Mouse (Mus musculus) CD4-positive, CD25-positive, alpha-beta regulatory T cell, adult 4 months (primary cell): ENCODE results near the gene Lias. TPM values are rescaled to one million over a fixed set of nuclear protein-coding genes. Genes with fewer than 3 reads are reported as not detected.
A peak's percentile ranks its signal among the peaks of the same experiment; 100 is the strongest.

Experiments
- ATAC-seq: one replicate; pipeline ENCODE4 v1.8.0; 2017
- polyA plus RNA-seq, 2 experiments: library from polyadenylated mRNA; unstranded; fragments of 100-300 nt; shearing (Covaris generic); gene quantifications; one replicate each; pipeline ENCODE4 v1.2.1; 2017

Lias gene
- 10 to 100 TPM; 31.6 to 44.7 TPM for polyA plus RNA-seq

DNA sequence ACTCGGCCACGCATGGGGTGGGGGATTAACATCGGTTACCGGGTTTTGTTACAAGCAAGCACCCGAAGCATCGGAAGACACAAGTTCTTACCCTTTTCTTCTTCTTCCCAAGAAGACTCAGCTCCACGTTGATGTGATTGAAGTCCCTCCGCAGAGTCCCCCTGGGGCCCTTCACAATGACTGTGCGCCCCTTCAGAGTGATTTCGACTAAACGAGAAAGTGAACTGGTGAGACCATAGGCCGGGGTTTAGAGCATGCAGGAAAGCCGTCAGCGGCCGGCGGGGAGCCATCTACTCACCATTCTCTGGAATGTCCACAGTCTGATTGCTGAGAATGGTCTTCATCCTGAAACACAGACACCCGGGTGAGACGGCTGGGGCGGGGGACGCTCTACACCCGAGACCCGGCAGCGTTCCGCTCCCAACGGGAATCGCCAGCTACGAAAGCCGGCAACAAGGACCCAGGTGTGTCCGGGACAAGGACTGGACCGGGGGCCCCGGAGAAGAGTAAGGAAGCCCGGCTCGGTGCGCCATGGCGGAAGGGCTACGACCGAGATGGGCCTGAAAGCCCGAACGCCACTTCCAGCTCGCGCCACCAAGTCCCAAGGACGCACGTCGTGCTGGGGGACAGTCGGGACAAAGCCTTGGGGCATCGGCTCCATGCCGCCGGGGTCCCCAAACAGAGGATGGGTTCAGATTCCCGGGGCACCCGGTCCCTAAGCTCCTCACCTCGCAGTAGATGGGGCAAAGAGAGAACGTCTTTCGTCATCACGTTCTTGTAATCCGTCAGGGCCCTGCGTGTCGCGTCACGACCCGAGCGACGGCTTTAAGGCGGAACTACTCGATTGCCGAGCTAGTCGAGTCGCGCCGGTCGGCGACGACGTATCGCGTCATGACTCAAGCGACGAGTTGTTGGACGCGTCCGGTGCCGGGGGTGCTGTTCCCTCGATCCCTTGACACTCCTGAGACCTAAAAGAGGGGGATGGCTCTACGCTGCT lies at the start of gene Lias, which contains the start of gene Rpl9:
Gene Lias (plus strand): TSS at position 850 of the 997 bp plus-strand sequence.
Gene Rpl9 (minus strand): TSS at position 797 of the 997 bp plus-strand sequence.
- ATAC-seq, result peak; percentile 95

GRCm38 (mm10) chr5:65348168-65348567 lies 43.1 kb upstream of the Lias start, which contains the start of gene Klb:
Klb (plus strand) TSS chr5:65348314.
- no peak for ATAC-seq

DNA sequence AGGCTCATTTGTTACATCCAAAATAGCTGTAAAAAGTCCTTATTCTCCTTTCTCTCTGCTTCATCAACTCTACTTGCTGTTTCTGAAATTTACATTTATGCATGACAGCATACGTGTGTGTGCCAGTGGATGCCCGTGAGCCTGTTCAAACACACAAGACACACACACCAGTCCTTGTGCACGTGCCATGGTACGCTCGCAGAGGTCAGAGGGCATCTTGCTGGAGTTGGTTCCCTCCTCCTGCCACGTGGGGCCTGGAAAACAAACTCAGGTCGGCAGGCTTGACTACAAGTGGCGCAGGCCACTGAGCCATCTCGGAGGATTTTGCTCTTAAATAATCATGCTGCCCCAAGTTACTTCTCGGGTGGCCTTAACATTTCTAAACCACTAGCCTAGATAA lies 40.8 kb upstream of the Lias start:
- no peak for ATAC-seq

DNA sequence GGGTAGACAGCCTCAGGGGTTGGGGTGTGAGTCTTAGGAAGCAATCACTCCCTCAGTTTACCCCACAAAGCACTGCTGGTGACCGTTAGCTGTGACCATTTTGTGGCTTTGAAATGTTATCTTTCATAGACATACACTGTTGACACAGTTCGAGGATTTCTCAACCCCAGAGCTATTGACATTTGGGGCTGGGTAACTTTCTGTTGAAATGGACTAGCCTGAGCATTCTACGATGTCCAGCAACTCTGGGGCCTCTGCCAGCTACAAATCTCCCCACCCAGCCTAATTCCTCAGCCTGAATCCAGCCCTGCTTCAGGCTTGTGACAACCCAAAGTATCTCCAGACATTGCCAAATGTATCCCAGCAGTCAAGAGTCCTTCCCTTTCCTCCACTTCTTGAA lies 37.2 kb upstream of the Lias start:
- no peak for ATAC-seq

GRCm38 (mm10) chr5:65354985-65355384 lies 36.3 kb upstream of the Lias start:
- ATAC-seq, result no peak

DNA sequence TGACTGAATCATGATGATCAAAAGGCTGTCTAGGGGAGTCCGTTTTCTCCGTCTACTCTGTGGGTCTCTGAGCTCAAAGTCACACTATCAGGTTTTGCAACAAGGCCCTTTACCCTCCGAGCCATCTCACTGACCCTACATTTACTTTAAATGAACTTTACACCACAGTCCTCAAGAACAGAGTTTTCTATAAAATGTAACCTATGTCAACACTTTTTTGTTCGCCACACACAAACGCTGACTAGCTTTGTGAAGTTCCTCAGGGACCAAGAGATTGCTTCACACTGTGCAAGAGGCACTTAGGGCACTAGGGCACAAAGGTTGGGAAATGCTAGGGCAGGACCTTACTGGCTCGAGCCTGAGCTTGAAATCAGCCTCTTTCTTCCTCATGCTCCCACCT lies 34.4 kb upstream of the Lias start:
- no peak for ATAC-seq

- ATAC-seq, result no peak
These were observed 33.5 kb upstream of the Lias start for GRCm38 (mm10) chr5:65357771-65358170.

DNA sequence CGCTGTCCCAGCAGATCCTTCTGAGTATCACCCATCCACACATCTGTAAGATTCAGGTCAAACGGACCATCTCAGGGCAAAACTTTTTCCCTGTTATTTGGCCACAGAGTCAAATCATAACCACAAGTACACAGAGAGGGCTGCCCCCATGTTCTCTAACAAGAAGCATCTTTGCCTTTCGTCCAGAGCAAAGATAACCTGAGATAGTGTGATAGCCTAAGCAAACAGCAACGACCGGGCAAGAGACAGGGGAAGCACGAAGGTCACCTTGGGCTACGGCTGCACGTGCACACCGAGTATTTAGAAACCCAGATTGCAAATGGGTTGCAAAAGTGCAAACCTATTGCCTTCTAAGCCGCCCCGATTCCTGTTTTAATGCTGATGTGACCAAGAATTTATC lies 23.5 kb upstream of the Lias start:
- no peak for ATAC-seq

DNA sequence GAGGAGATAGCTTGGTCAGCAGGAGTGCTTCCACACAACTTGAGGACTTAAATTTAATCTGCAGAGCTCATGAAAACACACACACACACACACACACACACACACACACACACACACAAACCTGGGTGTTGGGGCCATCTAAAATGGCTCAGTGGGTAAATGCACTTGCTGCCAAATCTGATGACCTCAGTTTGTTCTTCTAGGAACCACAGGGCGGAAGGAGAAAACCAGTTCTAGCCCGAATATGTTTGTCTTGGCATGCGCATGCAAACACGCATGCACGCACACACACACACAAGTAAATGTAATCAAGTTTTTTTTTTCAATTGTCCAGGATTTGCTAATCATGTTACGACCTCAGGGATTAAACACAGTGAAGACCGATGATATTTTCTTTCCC lies 19.7 kb upstream of the Lias start:
- no peak for ATAC-seq

GRCm38 (mm10) chr5:65374746-65375145 lies 16.6 kb upstream of the Lias start:
- ATAC-seq, result no peak

- ATAC-seq, result no peak
These were observed 5.6 kb upstream of the Lias start for GRCm38 (mm10) chr5:65385704-65386103.

DNA sequence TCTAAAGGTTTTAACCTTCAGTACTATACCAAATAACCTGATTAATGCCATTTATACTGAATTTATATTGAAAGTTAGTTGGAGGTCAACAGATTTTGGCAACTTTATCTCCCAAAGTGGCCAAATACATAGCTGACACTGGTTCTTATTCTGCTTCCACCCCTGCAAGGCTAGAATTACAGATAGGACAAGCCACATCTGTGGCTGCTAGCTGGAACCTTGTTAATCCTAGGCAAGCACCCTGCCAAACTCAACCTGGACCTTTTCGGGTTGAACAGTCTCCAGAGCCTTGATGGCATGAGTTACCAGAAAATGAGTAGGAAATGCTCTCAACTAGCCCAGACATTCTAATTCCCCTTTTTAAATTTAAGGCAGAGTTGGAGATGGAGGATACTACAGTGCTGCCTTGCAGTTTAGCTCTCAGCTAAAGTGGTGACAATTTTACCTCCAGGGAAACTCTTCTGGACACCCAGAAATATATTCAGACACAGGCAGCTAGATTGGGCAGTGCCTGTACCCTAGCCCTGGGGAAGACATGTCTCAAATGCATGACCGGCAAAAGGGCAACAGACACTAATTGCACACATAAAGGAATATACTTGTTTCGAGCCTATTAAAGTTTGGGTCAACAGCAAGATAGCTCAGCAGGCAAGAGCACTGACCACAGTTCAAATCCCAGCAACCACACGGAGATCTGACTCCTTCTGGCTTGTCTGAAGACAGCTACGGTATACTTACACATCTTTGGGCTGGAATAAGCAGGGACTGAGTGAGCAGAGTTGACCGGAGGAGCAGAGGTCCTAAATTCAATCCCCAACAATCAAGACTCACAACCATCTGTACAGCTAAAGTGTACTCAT lies 4.1 kb upstream of the Lias start:
- no peak for ATAC-seq

DNA sequence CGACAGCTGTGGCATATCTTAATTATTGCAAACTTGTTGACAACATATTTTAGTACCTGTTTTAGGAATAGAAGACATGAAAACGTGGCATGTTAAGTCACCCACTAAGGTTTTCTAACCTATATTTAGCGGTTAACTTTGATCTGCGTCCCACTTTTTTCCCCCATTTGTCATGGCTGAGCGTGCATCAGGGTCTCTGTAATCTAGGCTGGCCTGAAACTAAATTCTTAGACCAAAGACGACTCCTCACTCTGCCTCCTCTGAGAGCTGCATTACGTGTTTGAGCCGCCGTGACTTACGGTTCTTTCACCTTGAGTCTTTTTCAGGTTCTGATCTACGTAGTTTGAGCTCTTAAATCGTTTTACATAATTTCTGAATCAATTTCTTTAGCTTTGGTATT lies 456 bp downstream of the Lias start:
- peak; percentile 25 for ATAC-seq

- no peak for ATAC-seq
These were observed 3.1 kb downstream of the Lias start for GRCm38 (mm10) chr5:65394425-65394824.

DNA sequence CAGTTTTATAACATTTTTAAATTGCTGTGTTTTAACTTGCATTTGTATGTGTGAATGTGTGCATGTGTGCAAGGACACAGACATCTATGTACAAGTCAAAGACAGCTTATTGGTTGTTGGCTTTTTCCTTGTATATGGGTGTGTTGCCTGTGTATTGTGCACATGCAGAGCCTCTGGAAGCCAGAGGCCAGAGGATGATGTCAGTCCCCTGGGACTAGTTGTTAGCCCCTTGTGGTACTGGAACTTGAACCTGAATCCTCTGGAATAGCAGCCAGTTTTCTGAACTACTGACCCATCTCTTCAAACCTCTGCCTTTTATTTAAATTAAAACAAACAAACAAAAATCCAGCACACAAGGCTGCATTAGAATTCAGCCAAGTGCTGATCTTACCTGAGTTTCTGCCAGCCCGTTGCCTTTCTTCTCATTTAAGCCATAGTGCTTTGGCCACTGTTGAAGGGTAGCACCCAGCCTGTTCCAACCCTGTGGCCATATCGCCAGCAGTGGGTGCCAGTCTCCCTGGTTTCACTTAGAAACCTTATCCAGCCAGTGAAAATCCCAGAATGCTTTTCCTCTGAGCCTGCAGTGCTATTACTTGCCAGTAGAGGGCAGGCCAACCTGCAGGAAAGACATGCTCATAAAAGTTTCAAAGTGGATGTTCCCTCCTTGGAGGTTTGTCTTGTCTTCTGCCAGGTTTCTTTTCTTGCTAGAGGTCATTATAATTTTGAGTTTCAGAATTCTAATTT lies 10.1 kb downstream of the Lias start:
- ATAC-seq, result peak; percentile 88

- ATAC-seq, result no peak
These were observed 16.7 kb downstream of the Lias start for GRCm38 (mm10) chr5:65407989-65408388.

DNA sequence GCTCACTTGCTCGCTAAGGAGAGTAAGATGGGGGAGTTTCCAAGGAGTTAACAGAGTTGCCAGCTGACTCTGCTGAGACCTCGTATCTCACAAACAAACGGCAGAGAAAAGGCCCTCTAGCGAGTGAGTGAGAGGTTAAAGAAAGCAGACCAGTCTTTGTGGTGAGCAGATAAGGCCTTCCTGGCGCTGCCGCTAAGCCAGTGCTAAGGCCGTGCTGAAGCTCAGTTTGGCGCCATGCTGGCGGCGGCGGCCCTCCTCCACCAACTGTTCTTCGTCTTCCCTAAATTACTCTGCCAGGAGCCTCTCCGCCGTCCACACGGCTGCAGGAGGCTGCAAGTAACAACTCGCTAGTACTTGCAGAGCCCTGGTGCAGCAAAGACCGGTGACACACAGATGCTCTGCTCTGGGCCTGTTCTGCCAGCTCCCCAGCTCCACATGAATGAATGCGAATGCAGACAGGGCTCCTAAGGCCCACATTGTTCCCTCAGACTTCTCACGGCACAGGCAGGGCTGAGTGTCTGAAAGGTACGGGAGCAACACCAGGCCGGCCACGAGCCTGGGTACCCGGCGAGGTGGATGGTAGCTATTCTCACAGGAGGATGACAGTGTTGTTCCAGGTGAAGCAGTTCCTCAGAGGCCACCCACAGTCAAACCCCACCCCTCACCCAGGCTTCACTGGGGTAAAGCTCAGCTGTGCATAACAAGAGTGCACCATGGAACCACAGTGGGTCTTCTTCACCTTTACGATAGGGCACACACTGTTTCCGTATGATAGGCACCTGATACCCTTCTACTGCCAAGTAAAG lies 24.6 kb downstream of the Lias start:
- no peak for ATAC-seq

DNA sequence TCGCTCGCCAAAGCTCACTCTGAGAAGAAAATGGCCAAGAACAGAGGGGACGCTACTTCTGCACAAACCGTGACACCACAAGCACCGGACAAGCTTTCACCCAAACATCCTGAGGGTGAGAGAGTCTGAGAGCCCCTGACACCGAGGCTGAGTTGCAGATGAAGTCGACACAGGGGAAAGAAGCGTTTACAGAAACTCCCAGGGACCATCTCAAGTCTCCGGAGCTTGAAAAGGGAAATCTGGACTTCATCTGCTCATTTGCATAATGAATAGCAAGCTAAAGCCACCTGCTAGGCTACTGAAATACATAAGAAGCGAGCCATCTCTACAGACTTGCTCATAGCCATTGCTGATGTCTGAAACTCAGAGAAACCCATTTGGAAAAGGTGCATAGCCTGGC lies 27.8 kb downstream of the Lias start:
- no peak for ATAC-seq

DNA sequence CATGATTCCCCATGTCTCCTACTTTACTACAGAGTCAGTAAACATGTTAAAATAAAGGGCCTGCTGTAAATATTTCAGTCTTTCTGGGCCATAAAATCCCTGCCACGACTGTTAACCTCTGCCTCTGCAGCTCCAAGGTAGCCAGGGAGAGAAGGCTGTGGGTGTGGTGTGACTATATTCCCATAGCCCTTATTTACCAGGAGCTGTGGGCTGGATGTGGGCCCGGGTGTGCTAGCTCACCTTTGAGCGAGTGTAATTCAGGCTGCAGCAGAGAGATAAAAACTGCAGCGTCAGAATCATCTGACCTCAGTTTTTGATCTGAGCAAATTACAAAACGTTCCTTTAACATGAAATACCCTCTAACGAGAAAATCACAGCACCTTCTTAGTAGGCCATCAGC lies 29.5 kb downstream of the Lias start:
- no peak for ATAC-seq

DNA sequence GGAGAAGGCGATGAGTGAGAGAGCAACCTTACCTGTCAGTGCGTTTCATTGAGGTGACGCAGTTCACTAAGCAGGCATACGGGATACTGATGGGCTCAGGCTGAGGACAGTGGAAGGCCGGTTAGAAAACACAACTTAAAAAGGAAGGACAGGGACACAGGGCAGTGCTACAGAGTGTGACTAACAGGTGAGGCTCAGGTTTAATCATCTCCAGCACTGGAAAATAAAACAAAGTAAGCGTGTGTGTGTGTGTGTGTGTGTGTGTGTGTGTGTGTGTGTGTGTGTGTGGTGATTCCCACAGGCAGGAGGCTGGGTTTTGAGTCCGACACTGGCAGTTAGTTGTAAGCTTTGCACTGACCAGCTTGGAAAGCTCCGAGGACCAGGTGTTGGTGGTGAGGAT lies 31.5 kb downstream of the Lias start:
- ATAC-seq, result no peak

DNA sequence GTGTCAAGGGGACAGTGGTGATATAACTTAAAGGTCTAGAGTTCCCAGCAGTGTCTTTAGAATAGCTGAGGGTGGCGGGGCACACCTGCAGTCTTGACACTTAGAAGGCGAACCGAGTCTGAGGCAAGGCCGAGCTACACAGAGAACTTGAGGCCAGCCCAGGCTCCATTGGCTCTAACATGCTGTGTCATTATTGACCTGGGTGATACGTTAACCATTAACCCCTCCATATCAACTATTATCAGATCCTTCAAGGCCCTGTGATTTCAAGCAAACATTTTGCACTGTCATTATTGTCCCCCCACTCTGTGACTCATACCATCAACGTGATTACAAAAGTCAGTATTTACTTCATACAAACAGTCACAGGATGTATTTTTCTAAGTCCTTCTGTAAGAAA lies 32.9 kb downstream of the Lias start:
- ATAC-seq, result no peak

DNA sequence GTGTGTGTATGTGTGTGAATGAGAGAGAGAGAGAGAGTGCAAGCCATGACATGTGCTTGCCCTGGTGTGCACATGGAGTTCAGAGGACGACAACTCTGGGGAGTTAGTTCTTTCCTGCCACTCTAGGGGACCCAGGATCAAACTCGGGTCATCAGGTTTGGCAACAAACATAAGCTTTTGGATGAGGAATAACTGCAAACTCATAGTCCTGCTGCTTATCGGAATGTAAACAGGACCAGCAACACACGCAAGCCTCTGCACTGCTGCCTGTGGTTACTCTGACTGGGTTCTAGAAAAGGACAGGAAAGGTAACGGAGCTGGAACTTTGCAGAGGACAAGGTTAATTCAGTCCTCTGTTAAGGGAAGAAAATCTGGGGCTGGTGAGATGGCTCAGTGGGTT lies 34.0 kb downstream of the Lias start:
- ATAC-seq, result no peak
